8 mouse cellular contexts compared by ENCODE assay signal in the genomic region with DNA sequence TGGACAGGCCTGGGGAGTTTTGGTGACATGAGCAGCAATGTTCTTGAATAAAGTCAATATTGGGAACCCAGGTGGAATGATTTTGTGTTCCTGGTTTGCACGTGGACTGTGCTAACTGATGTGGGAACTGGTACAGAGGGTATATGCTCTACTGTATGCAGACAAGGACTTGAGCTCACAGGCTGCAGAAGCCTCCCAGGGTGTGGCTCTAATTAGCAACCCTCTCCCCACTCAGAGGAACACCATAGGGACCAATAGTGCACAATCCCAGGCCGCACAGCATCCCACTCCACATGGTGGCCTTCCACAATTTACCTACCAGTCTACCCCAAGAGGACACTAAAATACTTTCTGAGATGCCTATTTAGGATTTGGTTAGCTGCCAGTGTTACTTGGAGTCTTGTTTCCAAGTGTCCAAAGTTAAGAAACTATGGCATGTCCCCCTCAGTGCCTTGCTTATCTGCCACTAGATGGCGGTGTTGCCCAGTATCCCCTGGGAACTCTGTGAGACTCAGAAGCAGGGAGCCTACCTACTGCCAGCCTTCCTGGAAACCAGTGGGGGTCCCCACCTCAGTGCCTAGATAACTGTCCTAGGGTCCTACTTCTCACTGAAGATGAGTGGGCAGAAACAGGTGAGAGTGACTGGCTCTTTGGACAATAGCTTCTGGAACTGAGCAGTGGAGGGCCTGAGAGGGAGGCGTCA.
DNase-seq lines count a peak whose midpoint lies in the region; ATAC-seq and TF ChIP-seq lines count a peak whose summit lies in the region.

No protein-coding gene starts in this region.

- intact Hi-C loops in left cerebral cortex, postnatal 36 days (cut with DNase I): loop anchor here (2.0 kb wide), 2 partner anchors 109 to 165 kb away; partner anchors contain the start of gene Slc6a6

- H3K36me3 ChIP-seq in neural tube, embryonic 15.5 days: no peaks in the 10 kb centered on the region
- H3K36me3 ChIP-seq in intestine, postnatal 0 days (ENCODE audit: control insufficient read depth, insufficient read depth): no peaks in the 10 kb centered on the region
- no peaks in the 10 kb centered on the region for H3K36me3 ChIP-seq in midbrain, embryonic 16.5 days (ENCODE audit: control insufficient read depth, insufficient read depth, low read length)

- no peak overlapping the region for H3K4me2 ChIP-seq in neural tube, embryonic 15.5 days
- H3K4me2 ChIP-seq in intestine, postnatal 0 days (replicated peaks; ENCODE audit: low read depth): no peak overlapping the region
- no peak overlapping the region for H3K4me2 ChIP-seq in midbrain, embryonic 16.5 days (ENCODE audit: low read length)

- TF ChIP-seq POLR2A in cortical plate, adult 2 months (IDR thresholded peaks at IDR 0.05; ENCODE audit: extremely low read depth, insufficient read depth, low read length): no peak

- H3K4me1 ChIP-seq in neural tube, embryonic 15.5 days: no peaks in the 10 kb centered on the region
- no peaks in the 10 kb centered on the region for H3K4me1 ChIP-seq in cortical plate, adult 2 months (ENCODE audit: control insufficient read depth, insufficient read depth, low read length)
- no peaks in the 10 kb centered on the region for H3K4me1 ChIP-seq in intestine, postnatal 0 days (replicated peaks; ENCODE audit: control insufficient read depth, insufficient read depth, low read length)
- H3K4me1 ChIP-seq in midbrain, embryonic 16.5 days (ENCODE audit: control insufficient read depth, insufficient read depth, low read length): no peaks in the 10 kb centered on the region

- H3K27me3 ChIP-seq in neural tube, embryonic 15.5 days (replicated peaks): no peaks in the 10 kb centered on the region
- H3K27me3 ChIP-seq in intestine, postnatal 0 days (replicated peaks; ENCODE audit: control insufficient read depth, insufficient read depth, low read length): no peaks in the 10 kb centered on the region
- H3K27me3 ChIP-seq in midbrain, embryonic 16.5 days (ENCODE audit: control insufficient read depth, insufficient read depth, low read depth, low read length): no peaks in the 10 kb centered on the region

- ATAC-seq in neural tube, embryonic 15.5 days (ENCODE audit: low FRiP score): no peak
- ATAC-seq in intestine, postnatal 0 days: peak; percentile 45; the same call in 1 of the 2 replicates
- peak; percentile 60 for ATAC-seq in midbrain, embryonic 16.5 days

- WGBS in neural tube, embryonic 15.5 days: 63% methylated on average over 4 of the region's 4 CpGs
- 64% methylated on average over 4 of the region's 4 CpGs for WGBS in intestine, postnatal 0 days
- WGBS in midbrain, embryonic 16.5 days: 55% methylated on average over 4 of the region's 4 CpGs

- TF ChIP-seq CTCF in cortical plate, adult 2 months (IDR thresholded peaks at IDR 0.05; ENCODE audit: extremely low read depth, insufficient read depth, low read length): peak; percentile 90
- TF ChIP-seq CTCF in intestine, postnatal 0 days (IDR thresholded peaks at IDR 0.05; ENCODE audit: low read depth): peak; percentile 98

- peak; percentile 72 for DNase-seq in neural tube, embryonic 10.5 days (ENCODE audit: extremely low spot score, low spot score)
- peak; percentile 69 for DNase-seq in gastrocnemius, postnatal 10 days
- DNase-seq in left cerebral cortex, postnatal 36 days (ENCODE audit: low spot score in 2 of 2): peak; percentile 56 to 72
- DNase-seq in spleen, postnatal 36 days (ENCODE audit: low spot score in 2 of 2): peak; percentile 50 to 58

- H3K27ac ChIP-seq in neural tube, embryonic 15.5 days (replicated peaks): no peak overlapping the region
- H3K27ac ChIP-seq in cortical plate, adult 2 months (ENCODE audit: insufficient read depth, low read length): no peak overlapping the region
- no peak overlapping the region for H3K27ac ChIP-seq in intestine, postnatal 0 days (ENCODE audit: low read depth, low read length)
- no peak overlapping the region for H3K27ac ChIP-seq in midbrain, embryonic 16.5 days (ENCODE audit: low read length)

- H3K9me3 ChIP-seq in neural tube, embryonic 15.5 days (replicated peaks): no peaks in the 10 kb centered on the region
- no peaks in the 10 kb centered on the region for H3K9me3 ChIP-seq in intestine, postnatal 0 days (ENCODE audit: control insufficient read depth)
- H3K9me3 ChIP-seq in midbrain, embryonic 16.5 days (replicated peaks; ENCODE audit: control insufficient read depth, low read length, poor library complexity, severe bottlenecking): no peaks in the 10 kb centered on the region

- no peak overlapping the region for H3K9ac ChIP-seq in neural tube, embryonic 15.5 days (replicated peaks)
- no peak overlapping the region for H3K9ac ChIP-seq in intestine, postnatal 0 days (ENCODE audit: low read depth, low read length)
- H3K9ac ChIP-seq in midbrain, embryonic 16.5 days (ENCODE audit: low read depth, low read length): no peak overlapping the region

- H3K4me3 ChIP-seq in neural tube, embryonic 15.5 days (replicated peaks): no peak overlapping the region
- no peak overlapping the region for H3K4me3 ChIP-seq in cortical plate, adult 2 months (ENCODE audit: insufficient read depth, low read length)
- no peak overlapping the region for H3K4me3 ChIP-seq in intestine, postnatal 0 days (ENCODE audit: low read depth, low read length)
- H3K4me3 ChIP-seq in midbrain, embryonic 16.5 days (ENCODE audit: low read depth, low read length): no peak overlapping the region
